Mouse (Mus musculus) B cell, adult 62 days (primary cell): Measurements from ENCODE around the gene Uba5. TPM values are rescaled to one million over a fixed set of nuclear protein-coding genes. Genes with fewer than 3 reads are reported as not detected.

ENCODE experiments used
- total RNA-seq: library from RNA; stranded (reverse); gene quantifications from 4 replicates; pipeline ENCODE4 v1.2.4, GENCODE M21; 2023

The Uba5 gene
- 24.1 to 30.5 TPM (median 26.6 TPM) in 4 replicates for total RNA-seq

GRCm38 (mm10) chr9:104062430-104063243, at the start of gene Uba5:
Uba5 (minus strand) TSS chr9:104063134.

GRCm38 (mm10) chr9:104063244-104063961, 469 bp upstream of the Uba5 start, which contains the start of gene Acad11:
Acad11 (plus strand) TSS chr9:104063377.

GRCm38 (mm10) chr9:104040362-104040761, 22.6 kb downstream of the Uba5 start, which contains the start of gene Gm28305:
Gm28305 (plus strand) TSS chr9:104040662.

GRCm38 (mm10) chr9:104001921-104002859, 60.7 kb downstream of the Uba5 start, which contains the start of gene Nphp3:
Nphp3 (plus strand) TSS chr9:104002544.

Other genes with a start within 250 kb of the Uba5 start
- gene Nphp3, start 60.6 kb downstream of the Uba5 start, total RNA-seq: 5.2 to 16.3 TPM (median 9.9 TPM) in 4 replicates
- not detected in 4 replicates for gene Gm28305, start 22.5 kb downstream of the Uba5 start, total RNA-seq
- 13.7 to 18.0 TPM (median 16.0 TPM) in 4 replicates for gene Acad11, start 243 bp upstream of the Uba5 start, total RNA-seq
- not detected in 4 replicates for gene Ackr4, start 63.8 kb upstream of the Uba5 start, total RNA-seq
- gene Dnajc13, start 199.8 kb upstream of the Uba5 start, total RNA-seq: 82.5 to 102 TPM (median 93.9 TPM) in 4 replicates